8 mouse cellular contexts compared by ENCODE assay signal in the genomic region with DNA sequence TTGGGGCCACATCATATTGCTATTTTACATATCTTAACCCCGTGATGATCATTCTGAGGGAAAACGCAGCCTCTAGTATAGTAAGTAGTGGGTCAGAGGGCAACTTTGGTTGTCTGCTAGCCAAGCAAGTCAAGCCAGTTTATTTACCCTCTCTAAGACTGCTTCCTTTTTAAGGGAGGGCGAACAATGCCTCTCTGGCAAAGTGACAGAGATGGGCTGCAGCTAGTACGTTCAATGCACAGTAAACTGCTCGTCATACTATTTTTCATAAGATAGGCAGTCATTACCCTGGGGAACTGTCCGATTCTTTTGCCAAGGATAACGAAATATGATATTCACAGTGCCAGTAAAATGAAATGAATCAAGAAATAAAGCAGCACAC. TPM values are rescaled to one million over a fixed set of nuclear protein-coding genes. Genes with fewer than 3 reads are reported as not detected.
DNase-seq lines count a peak whose midpoint lies in the region; ATAC-seq lines count a peak whose summit lies in the region.

No protein-coding gene starts in this region.

- peak; percentile 21 for DNase-seq in embryo, embryonic 10.5 days (ENCODE audit: low spot score)
- no peak for DNase-seq in embryo, embryonic 9.5 days (ENCODE audit: extremely low spot score)
- DNase-seq in adrenal gland, postnatal 36 days: peak; percentile 30 to 45
- DNase-seq in heart, adult 8-10 months (ENCODE audit: low spot score): peak; percentile 61
- DNase-seq in kidney, adult 9 months: peak; percentile 51
- peak; percentile 66 for DNase-seq in lung, postnatal 14 days
- no peak for DNase-seq in urinary bladder, adult 18-20 months (ENCODE audit: low spot score in 2 of 2)

- ATAC-seq in frontal cortex, adult (ENCODE audit: low TSS enrichment): no peak

RNA-seq across cellular contexts. Expression of gene Sh3glb1, which starts 1.4 kb away (rescaled TPM):
- 100 to 1,000 TPM; 187 to 216 TPM for total RNA-seq in adrenal gland, postnatal 36 days (2021)
- total RNA-seq in heart, adult 8-10 months (2022): 100 to 1,000 TPM; 329 to 372 (median 356) TPM

RNA-seq across cellular contexts. Expression of gene Clca3a1, which starts 42.1 kb away (rescaled TPM):
- total RNA-seq in adrenal gland, postnatal 36 days (2021): 1 to 10 TPM; 3.4 to 5.9 TPM
- 1 to 10 TPM in 1 of 4 experiments, under 1 TPM in 3; 0.66 to 1.3 (median 0.76) TPM for total RNA-seq in heart, adult 8-10 months (2022)

Comparison
In these comparisons a context has a peak if more than half of its experiments do, and no peak if none do; other contexts are left out.
1. DNase-seq: peak in embryo, embryonic 10.5 days (single experiment), adrenal gland, postnatal 36 days (2 of 2), heart, adult 8-10 months (single experiment), kidney, adult 9 months (single experiment) and lung, postnatal 14 days (single experiment); none in embryo, embryonic 9.5 days (single experiment) and urinary bladder, adult 18-20 months (0 of 2).